Mouse (Mus musculus): ENCODE data around the gene Gab1. TPM values are rescaled to one million over a fixed set of nuclear protein-coding genes. Genes with fewer than 3 reads are reported as not detected.

The Gab1 gene
- polyA plus RNA-seq, 1 experiment = 25.9 TPM

DNA sequence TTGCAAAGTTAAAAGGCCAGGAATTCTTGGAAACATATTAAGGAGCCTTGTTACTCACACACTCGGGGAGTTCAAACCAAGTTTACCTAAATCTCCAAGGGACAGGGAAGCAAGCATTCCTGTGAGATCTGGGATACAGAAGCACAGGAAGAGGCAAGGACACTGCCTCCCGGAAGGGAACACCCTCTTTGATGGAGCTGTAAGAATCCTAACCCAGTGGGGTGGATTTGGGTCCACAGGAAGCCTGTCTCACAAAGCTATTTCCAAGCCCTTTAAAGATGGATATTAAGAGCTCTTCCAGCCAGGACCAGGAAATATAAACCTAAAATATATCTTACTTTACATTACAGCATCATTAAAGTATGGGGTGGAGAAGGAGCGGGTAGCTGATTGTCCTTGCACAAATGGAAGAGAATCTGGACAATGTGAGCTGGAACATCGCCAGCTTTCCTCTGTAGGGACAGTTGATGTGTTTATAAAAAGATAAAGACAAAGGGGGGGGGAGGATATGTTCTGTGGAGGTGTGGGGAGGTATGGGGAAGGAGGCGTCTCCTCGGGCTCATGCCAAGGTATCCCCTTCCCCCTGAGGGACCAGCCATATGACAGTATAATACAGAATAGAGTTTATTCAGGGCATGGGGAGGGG, 28.1 kb upstream of the Gab1 start:
- no peak overlapping the region for H3K27ac ChIP-seq (ENCODE audit: insufficient read depth, low read length)
- H3K4me1 ChIP-seq (ENCODE audit: control insufficient read depth, insufficient read depth, low read length) = no peaks in the 10 kb centered on the region
- no peak for TF ChIP-seq CTCF (IDR thresholded peaks at IDR 0.05; ENCODE audit: extremely low read depth, insufficient read depth, low read length)
- TF ChIP-seq POLR2A (IDR thresholded peaks at IDR 0.05; ENCODE audit: extremely low read depth, insufficient read depth, low read length) = no peak
- no peak overlapping the region for H3K4me3 ChIP-seq (ENCODE audit: insufficient read depth, low read length)

DNA sequence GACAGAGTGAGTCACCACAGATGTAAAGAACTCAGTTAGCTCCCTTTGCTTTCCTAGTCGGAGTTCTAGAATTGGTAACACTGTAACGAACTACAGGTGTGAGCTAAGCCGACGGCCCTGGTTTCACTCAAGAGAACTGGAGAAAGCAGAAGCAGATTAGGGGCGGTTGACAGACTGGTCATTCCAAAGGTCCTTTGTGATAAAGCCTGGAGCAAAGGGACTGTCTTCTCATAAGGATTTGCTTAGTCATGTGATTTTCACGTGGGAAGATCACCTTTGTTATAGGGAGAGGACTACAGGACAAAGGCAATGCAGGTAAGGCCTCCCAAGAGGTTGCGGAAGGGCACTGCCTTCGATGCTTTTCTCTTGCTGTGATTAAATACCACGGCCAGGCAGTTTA, 22.0 kb upstream of the Gab1 start:
- Histone ChIP-seq H3K4me3 (ENCODE audit: insufficient read depth, low read length) (no peak overlapping the region), H3K4me1 (ENCODE audit: control insufficient read depth, insufficient read depth, low read length) (no peaks in the 10 kb centered on the region), H3K27ac (ENCODE audit: insufficient read depth, low read length) (no peak overlapping the region)
- TF ChIP-seq POLR2A (IDR thresholded peaks at IDR 0.05; ENCODE audit: extremely low read depth, insufficient read depth, low read length) (no peak), CTCF (IDR thresholded peaks at IDR 0.05; ENCODE audit: extremely low read depth, insufficient read depth, low read length) (no peak)

DNA sequence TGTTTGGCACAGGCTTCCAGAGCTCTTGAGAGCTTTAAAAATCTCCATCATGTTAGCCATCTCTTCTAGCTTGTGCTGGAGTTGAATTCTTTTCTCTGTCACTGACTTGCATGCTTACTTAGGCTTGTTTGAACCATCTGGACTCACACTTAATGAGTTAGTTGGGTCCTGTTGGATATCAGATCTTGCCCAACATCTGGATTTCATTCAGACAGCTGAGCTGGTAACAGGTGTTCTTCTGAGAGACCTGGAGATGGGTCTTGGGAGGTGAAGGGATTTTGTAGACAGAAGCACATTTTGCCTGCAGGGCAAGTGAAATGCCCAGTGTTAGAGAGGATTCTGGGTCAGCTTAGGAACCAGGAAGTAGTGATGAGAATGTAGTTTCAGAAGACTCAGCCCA, 19.0 kb upstream of the Gab1 start:
- no peak for TF ChIP-seq POLR2A (IDR thresholded peaks at IDR 0.05; ENCODE audit: extremely low read depth, insufficient read depth, low read length)
- no peak for TF ChIP-seq CTCF (IDR thresholded peaks at IDR 0.05; ENCODE audit: extremely low read depth, insufficient read depth, low read length)
- no peak overlapping the region for H3K27ac ChIP-seq (ENCODE audit: insufficient read depth, low read length)
- H3K4me3 ChIP-seq (ENCODE audit: insufficient read depth, low read length) = no peak overlapping the region
- no peaks in the 10 kb centered on the region for H3K4me1 ChIP-seq (ENCODE audit: control insufficient read depth, insufficient read depth, low read length)

DNA sequence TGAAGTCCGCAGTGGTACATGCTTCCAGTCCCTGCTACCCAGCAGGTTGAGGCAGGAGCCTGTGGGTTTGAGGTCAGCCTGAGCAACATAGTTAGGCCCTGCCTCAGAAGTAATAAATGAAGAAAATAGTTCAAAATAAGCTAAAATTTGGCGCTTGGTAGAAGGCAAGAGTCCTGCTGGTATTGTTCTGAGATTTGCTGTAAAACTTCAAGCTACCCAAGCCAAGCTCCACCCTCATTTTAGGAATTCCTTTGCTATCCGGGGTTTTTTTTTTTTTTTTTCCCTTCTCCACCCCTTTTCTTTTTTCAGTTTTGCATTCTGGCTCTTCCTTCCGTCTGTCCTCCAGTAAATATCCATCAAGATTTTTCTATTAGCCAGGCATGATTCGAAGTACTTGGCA, 15.7 kb upstream of the Gab1 start:
- Histone ChIP-seq H3K27ac (ENCODE audit: insufficient read depth, low read length) (peak overlapping the region; percentile 72), H3K4me3 (ENCODE audit: insufficient read depth, low read length) (no peak overlapping the region), H3K4me1 (ENCODE audit: control insufficient read depth, insufficient read depth, low read length) (no peaks in the 10 kb centered on the region)
- no peak for TF ChIP-seq POLR2A (IDR thresholded peaks at IDR 0.05; ENCODE audit: extremely low read depth, insufficient read depth, low read length)
- TF ChIP-seq CTCF (IDR thresholded peaks at IDR 0.05; ENCODE audit: extremely low read depth, insufficient read depth, low read length) = no peak

DNA sequence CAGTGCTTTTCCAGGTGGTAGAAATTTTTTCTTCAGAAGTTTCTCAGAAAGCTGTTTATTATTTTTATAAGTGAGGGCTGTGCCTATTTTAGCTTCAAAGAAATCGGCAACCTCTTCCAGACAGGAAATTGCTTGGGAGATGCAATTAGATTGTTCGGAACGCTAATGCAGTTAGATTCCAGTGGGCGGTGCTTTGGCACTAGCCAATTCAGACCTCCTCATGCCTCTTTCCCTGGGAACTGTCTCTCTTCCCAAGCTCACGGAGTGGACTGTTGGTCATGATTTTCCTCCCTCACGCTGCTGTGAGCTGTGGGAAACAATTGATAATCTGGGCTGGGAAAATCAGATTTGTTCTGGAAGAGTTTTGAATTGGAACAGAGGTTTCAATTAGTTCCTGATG, 15.1 kb upstream of the Gab1 start:
- Histone ChIP-seq H3K27ac (ENCODE audit: insufficient read depth, low read length) (peak overlapping the region; percentile 72; the same call in 1 of the 2 replicates), H3K4me3 (ENCODE audit: insufficient read depth, low read length) (no peak overlapping the region), H3K4me1 (ENCODE audit: control insufficient read depth, insufficient read depth, low read length) (no peaks in the 10 kb centered on the region)
- TF ChIP-seq CTCF (IDR thresholded peaks at IDR 0.05; ENCODE audit: extremely low read depth, insufficient read depth, low read length) = no peak

DNA sequence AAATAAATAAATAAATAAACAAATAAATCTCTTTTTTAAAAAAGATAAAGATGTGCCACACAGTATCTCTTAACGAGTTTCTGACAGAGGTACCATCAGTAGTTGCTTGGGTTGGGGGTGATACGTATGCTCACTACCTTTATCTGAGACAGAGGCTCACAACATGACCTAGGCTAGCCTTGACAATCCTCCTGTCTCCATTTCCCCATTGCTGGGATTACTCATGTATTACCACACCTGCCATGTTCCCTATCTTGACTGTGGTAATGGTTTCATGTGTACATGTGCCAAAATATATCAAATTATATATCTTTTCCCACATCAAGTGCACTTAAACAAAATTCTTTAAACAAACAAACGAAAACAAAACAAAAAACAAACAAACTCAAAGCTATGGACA, 14.2 kb upstream of the Gab1 start:
- TF ChIP-seq CTCF (IDR thresholded peaks at IDR 0.05; ENCODE audit: extremely low read depth, insufficient read depth, low read length) (no peak), POLR2A (IDR thresholded peaks at IDR 0.05; ENCODE audit: extremely low read depth, insufficient read depth, low read length) (no peak)
- H3K4me3 ChIP-seq (ENCODE audit: insufficient read depth, low read length) = no peak overlapping the region
- no peaks in the 10 kb centered on the region for H3K4me1 ChIP-seq (ENCODE audit: control insufficient read depth, insufficient read depth, low read length)
- H3K27ac ChIP-seq (ENCODE audit: insufficient read depth, low read length) = peak overlapping the region; percentile 59; the same call in 1 of the 2 replicates

DNA sequence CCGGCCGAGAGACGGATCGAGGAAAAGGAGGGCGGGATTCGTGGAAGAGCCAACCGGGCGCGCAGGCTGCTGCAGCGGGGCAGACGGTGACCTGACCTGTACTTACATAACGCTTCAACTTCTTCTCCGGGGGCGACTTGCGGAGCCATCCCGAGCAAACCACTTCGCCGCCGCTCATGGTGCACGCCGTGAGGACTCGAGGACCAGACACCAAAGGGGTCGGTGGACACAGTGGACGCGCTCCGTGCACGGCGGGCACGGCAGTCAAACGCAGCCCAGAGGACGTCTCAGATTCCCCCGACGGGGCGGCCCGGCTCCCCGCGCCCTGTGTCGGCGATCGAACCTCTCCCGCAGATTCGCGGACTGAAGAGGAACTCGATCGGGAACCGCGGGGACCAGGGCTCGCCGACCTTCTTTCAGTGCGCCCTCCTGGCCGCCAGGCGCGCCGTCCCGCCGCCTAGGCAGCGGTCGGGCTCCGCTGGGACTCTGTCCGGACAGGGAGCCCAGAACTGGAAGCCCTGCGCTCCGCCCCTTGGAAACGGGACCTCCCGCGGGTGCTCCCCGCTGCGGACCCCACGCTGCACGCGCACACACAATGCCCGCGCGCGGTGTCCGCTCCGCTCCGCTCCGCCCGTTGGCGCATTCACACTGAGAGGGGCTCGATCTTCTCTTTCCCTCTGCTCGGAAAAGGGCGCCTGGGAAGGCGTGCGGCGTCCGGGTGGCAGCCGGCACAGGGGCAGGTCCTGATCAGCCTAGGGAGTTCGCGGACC, 708 bp downstream of the Gab1 start:
- no peak for TF ChIP-seq POLR2A (IDR thresholded peaks at IDR 0.05; ENCODE audit: extremely low read depth, insufficient read depth, low read length)
- no peak for TF ChIP-seq CTCF (IDR thresholded peaks at IDR 0.05; ENCODE audit: extremely low read depth, insufficient read depth, low read length)

DNA sequence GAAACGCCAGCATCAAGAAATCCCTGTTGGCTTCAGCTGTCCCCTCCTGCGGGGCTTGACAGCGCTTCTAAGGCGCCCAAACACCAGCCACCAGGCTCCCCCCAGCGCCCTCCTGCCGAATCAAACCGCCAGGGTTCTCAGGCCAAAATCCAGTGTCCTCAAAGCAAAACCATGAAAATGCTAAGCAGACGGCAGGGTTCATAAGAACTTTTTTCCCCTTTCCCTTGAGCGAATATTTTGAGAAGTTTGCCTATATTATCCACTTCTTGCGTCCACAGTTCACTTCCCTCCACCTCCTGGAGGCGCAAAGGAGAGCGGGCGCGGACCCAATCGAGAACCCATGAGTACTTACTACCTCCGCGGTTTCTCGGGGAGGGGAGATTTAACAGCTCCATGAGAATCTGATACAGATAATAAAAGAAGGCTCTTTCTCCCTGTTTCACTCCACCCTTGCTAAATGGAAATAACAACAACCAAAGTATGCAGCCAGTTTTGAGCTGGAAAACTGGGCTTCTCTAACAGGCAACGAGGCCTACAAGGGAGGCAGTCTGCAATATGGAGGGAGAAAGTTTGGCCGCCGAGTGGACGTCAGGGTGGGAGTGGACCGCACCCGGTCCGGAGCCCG, 1.4 kb downstream of the Gab1 start:
- peak overlapping the region; percentile 89 for H3K4me3 ChIP-seq (ENCODE audit: insufficient read depth, low read length)
- H3K4me1 ChIP-seq (ENCODE audit: control insufficient read depth, insufficient read depth, low read length) = no peaks in the 10 kb centered on the region
- TF ChIP-seq POLR2A (IDR thresholded peaks at IDR 0.05; ENCODE audit: extremely low read depth, insufficient read depth, low read length) (no peak), CTCF (IDR thresholded peaks at IDR 0.05; ENCODE audit: extremely low read depth, insufficient read depth, low read length) (no peak)
- peak overlapping the region; percentile 99 for H3K27ac ChIP-seq (ENCODE audit: insufficient read depth, low read length)

More for the DNA sequence above, 708 bp downstream of the Gab1 start:
- Histone ChIP-seq H3K4me3 (ENCODE audit: insufficient read depth, low read length) (peak overlapping the region; percentile 89), H3K4me1 (ENCODE audit: control insufficient read depth, insufficient read depth, low read length) (no peaks in the 10 kb centered on the region), H3K27ac (ENCODE audit: insufficient read depth, low read length) (peak overlapping the region; percentile 99)

DNA sequence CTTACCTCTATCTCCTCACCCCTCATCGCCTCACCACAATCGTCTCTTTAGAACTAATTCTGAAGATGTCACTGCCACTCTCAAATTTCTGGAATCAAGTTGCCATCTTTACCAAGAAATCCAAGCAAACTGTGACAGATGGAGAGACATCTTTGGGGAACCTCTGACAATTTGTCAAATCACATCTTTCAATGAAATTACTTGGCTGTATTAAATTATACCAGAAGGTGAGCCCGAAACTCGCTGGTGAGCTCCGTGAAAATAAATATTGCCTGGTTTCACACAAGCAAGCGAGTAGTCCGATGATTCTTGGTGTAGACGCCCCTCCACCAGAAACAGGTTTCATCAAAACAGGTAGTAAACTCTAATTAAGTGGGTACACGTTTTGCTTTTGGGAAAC, 2.2 kb downstream of the Gab1 start:
- Histone ChIP-seq H3K4me3 (ENCODE audit: insufficient read depth, low read length) (peak overlapping the region; percentile 89; the same call in 1 of the 2 replicates), H3K4me1 (ENCODE audit: control insufficient read depth, insufficient read depth, low read length) (no peaks in the 10 kb centered on the region), H3K27ac (ENCODE audit: insufficient read depth, low read length) (no peak overlapping the region)
- no peak for TF ChIP-seq CTCF (IDR thresholded peaks at IDR 0.05; ENCODE audit: extremely low read depth, insufficient read depth, low read length)
- TF ChIP-seq POLR2A (IDR thresholded peaks at IDR 0.05; ENCODE audit: extremely low read depth, insufficient read depth, low read length) = no peak

All from cortical plate, adult 2 months (tissue).